Mouse (Mus musculus): ENCODE data around the gene Fam110a.
A peak's percentile ranks its signal among the peaks of the same experiment; 100 is the strongest.
"Not testable (repeated sequence)": the region's sequence is repeated elsewhere in the genome, so short reads cannot be mapped to it uniquely, and the experiment has no call there.

The Fam110a gene

DNA sequence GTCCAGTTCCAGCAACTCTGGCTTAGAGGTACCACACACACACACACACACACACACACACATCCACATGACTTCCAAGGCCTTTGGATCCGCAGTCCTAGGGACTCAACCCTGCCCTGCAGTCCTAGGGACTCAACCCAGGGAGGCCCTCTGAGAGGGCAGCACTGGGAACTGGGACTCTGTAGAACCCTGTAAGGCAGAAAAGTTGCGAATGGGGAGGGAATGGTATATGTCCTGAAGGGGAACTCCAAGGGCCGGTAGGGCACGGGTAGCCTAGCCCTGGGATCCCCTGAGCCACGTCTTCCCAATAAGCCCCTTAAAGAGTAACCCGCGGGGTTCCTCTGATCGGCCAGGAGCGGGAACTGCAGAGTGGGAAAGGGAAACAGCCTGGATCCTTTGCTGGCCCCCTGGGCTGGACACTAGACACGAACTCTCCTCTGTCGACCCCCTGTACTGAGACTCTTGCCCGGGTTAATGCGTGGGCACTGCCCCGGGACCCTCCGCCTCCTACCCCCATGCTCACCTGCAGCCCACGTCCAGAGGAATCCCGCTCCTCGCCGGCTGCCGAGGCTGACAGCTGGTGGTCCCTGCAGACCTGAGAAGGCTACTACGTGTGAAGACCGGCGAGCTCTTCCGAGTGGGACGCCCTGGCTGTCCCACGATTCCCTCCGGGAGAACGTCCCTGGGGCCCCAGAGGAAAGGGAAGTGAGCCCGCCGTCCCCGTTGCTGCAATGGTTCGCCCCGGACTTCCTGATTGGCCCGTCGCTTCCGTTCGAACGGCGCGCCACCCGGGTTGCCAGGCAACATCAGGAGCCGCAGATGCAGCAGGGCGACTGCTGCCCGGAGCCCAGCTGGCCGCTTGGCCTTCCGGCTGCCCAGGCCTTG, at the start of gene Fam110a:
TSS of gene Fam110a (minus strand) at position 750 of the 885 bp plus-strand sequence.
- DNase-seq, result peak; percentile 98

DNA sequence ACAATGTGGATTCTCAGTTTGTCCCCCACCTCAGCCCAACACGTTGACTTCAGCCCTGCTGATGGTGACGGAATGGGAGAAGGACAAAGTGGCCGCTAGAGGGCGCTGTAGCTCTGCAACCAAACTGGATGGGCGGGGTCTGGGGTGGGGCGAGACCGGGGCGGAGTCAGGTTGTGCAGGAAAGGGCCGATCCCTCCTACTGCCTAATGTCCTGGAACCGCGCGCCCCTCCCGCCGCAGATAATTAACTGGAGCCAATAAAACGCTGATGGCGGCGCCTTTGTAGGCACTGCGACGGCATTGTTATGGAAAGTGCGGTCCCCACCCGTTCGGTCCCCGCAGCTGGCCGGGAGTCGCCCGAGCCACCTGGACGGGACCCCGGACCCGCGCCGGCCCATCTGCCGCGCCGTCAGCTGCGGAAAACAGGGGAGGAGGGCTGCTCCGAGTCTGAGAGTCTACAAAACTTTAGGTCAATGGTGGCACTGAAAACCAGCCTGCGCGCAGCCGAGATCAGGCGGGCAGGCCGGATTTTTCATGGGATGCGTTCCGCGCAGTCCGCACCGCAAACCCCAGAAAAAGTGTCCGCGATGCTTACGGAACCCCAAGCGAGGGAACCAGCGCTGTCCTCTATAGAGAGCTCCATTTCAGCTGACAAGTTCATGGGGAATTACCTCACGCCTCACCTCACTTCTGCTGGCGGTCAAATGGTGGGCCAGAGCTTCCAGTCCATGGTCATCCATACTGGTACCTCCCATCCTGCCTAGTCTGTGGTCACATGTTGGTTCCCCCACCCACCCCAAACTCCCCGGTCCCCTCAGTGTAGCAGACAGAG, 49.4 kb upstream of the Fam110a start:
- peak; percentile 89 for DNase-seq

DNA sequence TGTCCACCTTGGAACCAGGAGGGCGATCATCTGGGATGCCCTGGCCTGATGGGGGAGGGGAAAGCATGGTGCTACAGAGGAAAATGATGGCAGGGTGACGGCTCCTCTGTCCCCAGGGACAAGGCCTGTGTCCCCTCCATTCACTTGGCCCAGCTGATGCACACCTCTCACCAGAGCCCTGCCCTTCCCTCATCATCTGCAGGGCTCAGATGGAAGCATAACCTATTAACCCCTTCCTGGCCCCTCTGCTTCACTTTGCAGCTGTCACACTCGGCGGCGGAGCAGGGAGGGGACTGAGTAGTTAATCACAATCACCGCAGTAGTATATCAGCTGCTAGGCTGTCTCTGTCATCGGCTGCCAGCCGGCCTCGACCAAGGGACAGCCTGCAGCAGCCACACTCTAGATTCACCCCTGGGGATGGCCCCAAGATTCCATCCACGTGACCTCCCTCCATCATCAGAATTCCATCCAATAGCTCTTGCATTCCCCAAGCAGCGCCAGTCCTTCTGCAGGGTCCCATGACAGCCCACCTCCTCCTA, 44.9 kb upstream of the Fam110a start:
- DNase-seq, result no peak

DNA sequence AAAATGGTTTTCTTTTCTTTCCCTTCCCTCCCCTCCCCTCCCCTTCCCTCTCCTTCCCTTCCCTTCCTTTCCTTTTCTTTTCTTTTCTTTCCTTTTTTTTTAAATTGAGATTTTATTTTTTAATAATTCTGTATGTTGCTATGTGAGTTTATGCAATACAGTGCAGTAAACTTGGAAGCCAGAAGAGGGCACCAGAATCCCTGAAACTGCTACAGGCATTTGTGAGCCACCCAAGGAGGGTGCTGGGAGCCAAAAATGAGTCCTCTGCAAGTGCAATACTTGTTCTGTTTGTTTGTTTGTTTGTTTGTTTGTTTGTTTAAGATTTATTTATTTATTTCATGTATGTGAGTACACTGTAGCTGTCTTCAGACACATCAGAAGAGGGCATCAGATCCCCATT, 42.0 kb upstream of the Fam110a start:
- no peak for DNase-seq

DNA sequence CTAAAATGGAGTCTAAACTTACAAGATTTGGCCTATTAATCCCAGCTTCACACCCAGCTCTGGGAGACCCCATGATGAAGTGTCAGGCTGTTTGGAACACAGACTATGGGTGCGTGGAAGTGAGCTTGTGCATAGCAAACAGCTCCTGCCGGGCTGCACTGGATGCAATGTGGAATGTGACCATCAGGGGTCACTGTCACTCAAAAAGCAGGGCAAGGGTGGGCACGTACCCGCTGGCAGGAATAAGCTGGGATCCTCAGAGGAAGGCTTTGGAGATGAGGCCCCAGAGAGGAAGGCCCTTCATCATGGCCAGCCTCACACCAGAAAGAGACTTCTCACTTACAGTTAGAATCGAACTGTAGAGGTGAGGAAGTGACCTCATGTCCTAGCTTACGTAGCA, 40.2 kb upstream of the Fam110a start:
- peak; percentile 53 for DNase-seq

DNA sequence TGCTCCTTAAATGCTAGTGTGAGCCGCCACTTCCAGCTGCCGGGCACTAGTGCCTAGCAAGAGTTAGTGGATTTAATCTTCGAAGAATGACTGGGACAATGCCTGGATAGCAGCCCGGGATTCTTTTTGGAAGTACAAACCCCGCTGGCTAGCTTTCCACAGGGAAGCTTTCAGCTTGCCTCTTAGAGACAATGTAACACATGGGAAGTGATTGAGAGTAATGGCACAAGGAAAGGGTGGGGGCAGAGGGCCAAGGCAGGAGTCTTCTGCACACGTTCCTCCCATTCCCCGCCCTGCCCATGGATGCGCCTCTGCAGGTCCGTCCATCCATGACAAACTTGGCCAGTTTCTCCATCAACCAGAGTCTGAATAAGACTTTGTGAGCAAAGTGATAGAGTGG, 36.6 kb upstream of the Fam110a start:
- DNase-seq, result no peak

DNA sequence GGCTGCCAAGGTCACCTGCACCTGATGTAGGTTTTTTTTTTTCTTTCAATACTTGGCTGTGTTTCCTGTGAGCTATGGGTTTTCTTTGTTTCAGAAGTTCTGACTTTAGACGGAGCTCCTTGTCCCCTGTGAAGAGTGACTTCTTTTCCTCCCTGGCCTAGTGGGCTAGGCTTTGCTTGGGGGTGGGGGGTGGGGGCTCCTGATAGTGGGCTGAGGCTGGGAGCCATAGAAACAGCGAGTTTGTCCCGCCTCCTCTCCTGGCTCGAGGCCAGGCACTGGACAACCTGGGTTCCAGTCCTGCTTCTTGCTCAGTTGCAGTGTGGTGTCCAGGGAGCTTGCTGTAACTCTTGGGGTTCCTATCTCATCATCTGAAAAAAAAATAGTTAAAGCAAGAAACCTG, 36.0 kb upstream of the Fam110a start:
- DNase-seq, result no peak

DNA sequence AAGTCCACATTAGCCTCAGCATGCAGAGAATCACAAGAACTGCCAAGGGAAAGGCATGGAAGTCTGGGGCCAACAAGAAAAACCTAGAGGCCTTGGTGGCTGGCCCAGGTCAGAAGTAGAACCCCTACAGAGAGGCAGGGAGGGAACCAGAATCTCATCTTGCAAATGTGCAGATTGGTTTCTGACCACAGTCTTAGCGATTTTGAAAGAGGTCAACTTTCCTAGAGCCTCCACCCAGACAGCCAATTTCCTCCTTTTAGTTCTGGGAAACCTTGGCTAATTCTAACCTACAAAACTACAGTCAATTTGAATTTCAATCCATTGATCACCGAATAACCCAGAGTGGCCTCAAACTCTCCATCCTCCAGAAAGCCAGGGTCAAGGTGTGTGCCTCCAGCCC, 32.7 kb upstream of the Fam110a start:
- peak; percentile 32 for DNase-seq

DNA sequence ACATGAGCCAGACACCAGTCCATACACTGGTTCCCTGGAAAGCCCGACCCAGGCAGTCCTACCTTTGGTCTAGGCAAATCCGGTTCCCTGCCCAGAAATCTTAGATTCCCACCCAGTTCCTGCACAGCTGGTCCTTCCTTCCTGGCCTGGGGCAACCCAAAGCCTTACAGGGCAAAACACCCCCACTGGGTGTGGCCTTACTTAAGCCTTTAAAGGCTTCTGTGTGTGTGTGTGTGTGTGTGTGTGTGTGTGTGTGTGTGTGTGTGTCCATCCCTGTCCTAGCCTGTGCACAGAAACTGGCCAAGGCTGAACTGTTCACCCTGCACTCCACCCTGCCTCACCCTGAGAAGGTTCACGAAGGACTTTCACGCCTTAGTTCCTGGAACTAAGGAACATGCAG, 32.2 kb upstream of the Fam110a start:
- peak; percentile 66 for DNase-seq

DNA sequence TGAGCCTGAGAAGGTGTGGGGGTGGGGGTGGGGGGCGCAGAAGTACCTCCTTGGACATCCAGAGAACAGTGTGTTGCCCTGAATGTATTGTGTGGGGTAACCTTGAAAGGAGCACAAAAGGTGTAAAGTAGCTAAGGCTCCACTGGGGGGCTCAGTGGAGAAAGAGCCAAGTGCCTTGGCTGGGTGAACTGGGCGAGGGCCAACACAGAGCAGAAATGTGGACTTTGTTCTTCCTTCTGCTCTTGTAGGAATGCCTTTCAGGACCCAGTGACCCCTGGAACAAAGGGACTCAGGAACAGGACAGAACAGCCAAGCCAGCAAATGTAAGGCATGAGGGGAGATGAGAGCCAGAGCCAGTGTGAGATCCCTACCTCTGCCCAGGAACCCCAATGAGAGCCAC, 31.7 kb upstream of the Fam110a start:
- DNase-seq, result no peak

DNA sequence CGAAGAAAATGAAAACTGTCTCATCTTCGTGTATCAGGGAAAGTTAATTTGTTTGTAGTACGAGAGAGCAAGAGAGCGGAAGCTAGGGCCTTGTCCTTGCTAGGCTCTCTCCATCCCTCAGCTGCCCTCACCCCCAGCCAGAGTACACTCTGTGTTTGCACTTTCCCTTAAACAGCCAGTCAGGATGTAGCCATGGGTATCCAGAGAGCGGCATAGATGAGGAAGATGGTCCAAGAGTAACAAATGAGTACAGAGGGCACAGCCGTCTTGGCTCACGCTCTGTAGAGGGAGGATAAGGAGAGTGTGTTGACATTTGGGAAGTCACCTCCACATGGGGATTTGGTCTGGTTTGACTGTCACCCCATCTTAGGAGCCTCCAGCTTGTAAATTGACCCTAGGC, 30.6 kb upstream of the Fam110a start:
- DNase-seq, result no peak

DNA sequence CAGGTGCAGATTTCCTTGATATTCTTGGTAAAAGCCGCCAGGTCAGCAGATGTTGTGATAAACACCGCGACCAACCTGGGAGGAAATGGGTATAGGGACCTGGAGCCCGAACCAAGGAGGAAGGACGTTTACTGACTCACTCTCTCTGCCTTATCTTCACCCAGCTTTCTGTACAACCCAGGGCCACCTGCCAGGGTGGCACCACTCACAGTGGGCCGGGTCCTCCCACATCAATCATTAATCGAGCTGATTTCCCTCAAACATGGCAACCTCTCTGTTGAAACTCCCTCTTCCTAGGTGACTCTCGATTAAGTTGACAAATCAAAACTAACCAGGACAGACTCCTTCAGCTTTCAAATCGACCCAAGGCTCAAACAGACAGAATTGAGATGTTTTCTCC, 30.2 kb upstream of the Fam110a start:
- no peak for DNase-seq

DNA sequence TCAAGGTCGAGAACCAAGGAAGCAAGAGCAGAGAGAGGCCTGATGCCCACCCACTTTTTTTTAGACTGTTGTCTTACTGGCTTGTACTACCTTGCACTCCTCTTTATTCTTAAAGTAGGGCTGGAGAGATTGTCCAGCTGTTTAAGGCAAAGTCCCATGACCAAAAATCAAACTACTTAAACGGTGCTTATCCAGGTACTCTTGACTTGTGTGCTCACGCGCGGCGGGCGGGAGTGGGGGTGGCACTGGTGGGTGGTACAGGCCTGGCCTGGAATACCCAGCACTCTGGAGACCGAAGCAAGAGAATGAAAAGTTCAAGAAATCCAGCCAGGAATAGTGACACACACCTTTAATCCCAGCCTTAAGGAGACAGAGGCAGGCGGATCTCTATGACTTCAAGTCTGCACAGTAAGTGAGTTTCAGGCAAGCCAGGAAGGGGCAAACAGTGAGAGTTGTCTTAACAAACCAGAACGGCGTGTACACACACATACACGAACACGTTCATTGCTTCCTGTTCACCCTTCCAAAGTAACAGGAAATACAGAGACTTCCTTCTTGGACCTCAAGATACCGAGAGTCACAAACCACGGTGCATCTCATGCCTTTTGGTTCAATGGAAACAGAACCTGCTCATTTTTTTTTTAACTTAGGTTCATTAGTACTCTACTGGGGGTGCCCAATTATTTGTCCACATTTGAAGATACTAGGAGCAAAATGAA, 29.2 kb upstream of the Fam110a start:
- DNase-seq, result peak; percentile 72

DNA sequence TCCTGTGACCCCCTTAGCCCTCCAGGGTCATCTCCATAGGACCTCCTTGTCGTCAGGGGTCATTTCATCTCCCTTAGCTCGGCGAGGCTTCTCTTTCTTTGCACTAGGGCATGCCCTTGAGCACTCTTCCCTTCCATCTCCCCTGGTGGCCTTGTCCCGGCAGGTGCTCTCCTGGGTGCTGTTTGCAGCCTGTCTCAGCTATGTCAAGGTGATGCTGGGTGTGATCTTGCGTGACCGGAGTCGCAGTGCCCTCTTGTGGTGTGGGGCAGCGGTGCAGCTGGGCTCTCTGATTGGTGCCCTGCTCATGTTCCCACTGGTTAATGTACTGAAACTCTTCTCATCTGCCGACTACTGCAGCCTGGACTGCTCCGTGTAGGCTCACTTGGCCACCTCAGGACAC, 27.8 kb upstream of the Fam110a start:
- peak; percentile 44 for DNase-seq

DNA sequence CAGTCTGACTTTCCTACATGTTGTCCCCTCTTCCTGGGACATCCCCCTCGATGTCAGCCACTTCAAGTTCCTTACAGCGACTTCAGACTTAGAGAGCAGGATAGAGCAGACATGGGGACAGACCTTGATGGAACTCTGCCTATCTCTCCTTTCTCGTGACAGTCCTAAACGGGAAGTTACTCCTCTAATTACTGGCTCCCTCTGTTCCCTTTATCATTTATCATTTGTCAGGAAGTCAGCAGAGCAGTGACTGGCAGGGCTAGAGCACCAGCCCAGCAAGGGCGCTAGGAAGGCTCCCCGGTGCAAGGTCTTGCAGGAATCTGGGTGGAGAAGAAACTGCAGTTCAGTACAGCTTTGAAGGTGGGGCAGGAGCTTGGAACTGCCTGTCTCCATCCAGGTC, 22.5 kb upstream of the Fam110a start:
- DNase-seq, result no peak

DNA sequence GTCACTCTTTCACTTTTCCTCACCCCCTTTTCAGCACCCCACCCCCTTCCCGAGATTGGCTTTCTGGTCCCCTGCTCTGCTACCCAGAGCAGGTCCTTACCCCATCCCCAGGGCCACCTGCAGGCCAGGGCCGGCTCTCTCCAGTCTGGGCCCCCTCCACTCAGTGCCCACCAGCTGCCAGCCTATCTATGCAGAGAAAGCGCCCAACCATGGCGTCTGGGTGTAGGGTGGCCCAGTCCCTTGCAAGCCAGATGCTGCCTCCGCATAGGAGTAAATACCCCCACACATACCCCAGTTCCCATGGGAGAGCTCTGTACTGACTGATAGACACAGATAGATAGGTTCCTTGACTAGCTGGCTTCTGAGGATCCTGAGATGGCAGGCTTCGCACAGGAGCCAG, 20.7 kb upstream of the Fam110a start:
- DNase-seq, result no peak

DNA sequence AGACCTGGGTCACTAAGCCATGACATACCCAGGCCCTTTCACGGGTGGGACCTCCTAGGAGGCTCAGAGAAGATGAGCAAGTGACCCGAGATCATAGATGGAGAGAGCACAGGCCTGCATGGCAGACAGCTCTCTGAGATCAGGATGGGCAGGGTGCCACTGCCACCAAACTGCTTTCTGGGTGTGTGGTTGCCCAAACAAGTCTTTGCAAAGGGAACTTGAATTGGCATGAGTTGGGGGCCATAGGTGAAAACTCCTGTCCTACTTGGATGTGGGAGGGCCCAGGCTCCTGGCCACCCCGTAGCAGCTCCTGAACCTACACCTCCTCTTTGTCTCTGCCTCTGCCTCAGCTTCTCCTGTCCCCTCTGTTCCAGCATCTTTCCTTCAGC, 20.3 kb upstream of the Fam110a start:
- no peak for DNase-seq

DNA sequence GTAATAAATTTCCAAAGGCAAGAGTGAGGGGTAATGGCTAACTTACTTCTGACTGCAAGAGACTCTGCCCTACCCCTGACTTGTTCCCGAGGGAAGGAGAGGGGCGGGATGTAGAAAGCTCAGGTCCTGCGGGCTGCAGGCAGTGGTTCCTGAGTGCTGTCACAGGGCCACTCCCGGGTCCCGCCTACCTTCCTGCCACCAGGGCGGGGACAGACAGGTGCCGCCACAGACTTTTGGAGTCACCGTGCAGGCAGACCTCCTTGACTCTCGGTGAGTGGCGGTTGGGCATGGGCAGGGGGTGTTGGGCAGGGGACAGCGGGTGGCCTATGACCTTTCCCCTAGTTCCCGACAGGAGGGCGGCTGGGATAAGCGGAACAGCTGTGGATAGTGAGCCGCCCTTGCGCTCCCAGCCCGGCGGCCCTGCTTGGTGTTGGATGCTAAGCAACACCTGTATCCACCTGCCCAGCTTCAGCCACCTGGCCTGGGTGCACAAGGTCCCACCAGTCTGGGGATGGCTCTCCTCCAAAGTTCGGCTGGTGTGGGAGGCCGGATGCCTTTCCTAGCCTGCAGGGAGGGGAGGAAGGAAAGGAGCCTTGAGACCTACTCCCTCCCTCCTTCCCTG, 19.8 kb upstream of the Fam110a start:
- DNase-seq, result peak; percentile 74

DNA sequence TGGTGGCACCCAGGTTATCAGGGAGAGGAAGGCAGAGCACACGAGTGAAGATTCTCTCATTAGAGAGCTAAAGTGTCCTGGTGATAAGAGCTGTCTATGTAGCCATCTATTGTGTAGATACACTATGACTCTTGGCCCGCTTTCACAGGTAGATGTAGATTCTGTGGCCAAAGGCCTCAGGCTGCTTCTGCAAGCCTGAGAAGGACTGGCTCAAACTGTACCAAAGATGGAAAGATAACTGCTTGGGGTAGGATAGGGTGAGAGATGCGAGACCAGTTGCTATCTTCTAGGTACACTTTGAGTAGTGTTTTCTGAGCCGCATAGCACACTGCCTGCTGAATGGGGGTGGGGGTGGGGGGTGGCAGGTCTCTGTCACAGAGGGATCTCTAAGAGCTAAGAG, 18.9 kb upstream of the Fam110a start:
- DNase-seq, result no peak

DNA sequence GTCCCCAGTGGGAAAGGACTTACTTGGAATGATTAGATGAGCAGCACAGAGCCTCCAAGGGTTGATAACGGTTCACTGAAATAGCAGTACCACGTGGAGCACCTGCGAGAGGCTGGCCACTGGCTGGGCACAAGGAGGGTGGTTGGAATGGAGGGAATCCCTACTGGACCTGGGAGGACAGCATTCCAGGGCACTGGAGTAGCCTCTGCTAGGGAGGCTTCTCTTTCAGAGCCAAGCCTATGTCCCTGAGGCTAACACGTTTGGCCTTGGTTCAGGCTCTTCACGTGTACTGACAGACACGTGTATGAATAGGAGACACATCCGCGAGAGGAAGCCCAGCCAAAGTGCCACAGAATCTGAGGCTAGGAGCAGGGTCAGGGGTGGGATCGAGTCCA, 18.5 kb upstream of the Fam110a start:
- peak; percentile 47 for DNase-seq

DNA sequence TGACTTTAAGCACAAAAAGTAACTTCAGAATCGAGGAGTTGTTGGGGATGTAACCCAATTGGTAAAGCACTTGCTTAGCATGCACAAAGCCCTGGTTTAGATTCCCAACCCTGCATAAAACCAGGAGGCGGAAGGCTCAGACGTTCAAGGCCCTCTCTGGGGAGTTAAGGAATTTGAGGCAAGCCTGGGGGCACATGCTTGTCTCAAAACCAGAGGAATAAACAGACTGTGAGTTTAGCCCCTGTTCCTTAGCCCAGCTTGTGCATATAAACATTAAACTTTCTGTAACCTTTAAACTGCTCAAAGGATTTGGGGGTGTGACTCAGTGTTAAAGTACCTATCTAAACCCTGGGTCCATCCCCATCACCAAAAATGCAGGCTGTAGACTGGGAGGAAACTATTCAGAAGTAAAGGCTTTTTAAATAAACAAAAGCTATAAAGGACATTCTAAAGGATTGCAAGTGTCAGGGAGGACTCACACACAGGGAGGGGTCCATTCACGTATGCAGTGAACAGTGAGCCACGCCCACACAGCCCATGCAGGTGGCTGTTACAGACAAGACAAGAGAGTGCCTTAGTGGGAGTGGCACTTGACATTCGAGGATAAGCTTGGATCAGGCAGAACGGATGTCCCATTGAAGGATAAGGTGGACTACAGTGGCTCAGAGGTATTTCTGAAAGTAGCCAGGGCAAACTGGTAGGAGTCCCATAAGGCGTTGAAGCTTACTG, 17.9 kb upstream of the Fam110a start:
- no peak for DNase-seq

DNA sequence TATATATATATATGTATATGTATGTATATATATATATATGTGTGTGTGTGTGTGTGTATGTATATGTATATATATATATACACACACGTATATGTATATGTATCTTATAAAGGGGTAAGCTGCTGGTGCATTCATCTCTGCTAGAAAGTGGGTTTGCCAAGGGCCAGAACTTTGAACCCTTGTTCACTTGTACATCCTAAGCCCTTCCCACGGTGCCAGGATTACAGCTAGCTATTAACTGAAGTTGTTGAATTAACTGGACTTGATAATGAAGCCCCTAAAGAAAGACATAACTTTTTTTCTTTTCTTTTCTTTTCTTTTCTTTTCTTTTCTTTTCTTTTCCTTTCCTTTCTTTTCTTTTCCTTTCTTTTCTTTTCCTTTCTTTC, 17.2 kb upstream of the Fam110a start:
- DNase-seq, result not testable (repeated sequence)

Data from lung, postnatal 36 days (tissue).